17 mouse cellular contexts compared by ENCODE assay signal in genomic region chr4:107020287-107021000, GRCm38 (mm10). TPM values are rescaled to one million over a fixed set of nuclear protein-coding genes. Genes with fewer than 3 reads are reported as not detected.
DNase-seq lines count a peak whose midpoint lies in the region; ATAC-seq and TF ChIP-seq lines count a peak whose summit lies in the region.
"Had no signal": no experiment of that assay in that cellular context is flagged by ENCODE, and none has a peak within 500 bp of the region (broad histone marks: within the 10 kb centered on the region; RNA-seq: fewer than 3 reads in every experiment).

No protein-coding gene starts in this region.

- ATAC-seq in hindbrain, embryonic 12.5 days (ENCODE audit: low FRiP score) = no peak
- ATAC-seq in hindbrain, postnatal 0 days = no peak
- ATAC-seq in liver, postnatal 0 days = peak; percentile 75
- ATAC-seq in liver, embryonic 11.5 days (replicated peaks; ENCODE audit: low FRiP score) = no peak
- ATAC-seq in megakaryocyte, adult 5-6 weeks (ENCODE audit: poor library complexity, severe bottlenecking) = peak; percentile 44; the same call in 1 of the 2 replicates
- ATAC-seq: lung, postnatal 0 days had no signal

- TF ChIP-seq EP300 in liver, postnatal 0 days (IDR thresholded peaks at IDR 0.05; ENCODE audit: low read depth) = no peak

- H3K4me2 ChIP-seq in hindbrain, embryonic 12.5 days (replicated peaks) = no peak overlapping the region
- H3K4me2 ChIP-seq in hindbrain, postnatal 0 days (ENCODE audit: low read depth, low read length) = no peak overlapping the region
- H3K4me2 ChIP-seq in liver, postnatal 0 days (ENCODE audit: low read depth, low read length) = no peak overlapping the region
- H3K4me2 ChIP-seq in liver, embryonic 11.5 days = no peak overlapping the region
- H3K4me2 ChIP-seq: embryonic facial prominence, embryonic 13.5 days; forebrain, embryonic 12.5 days; limb, embryonic 15.5 days had no signal

- WGBS in hindbrain, embryonic 12.5 days = 75% methylated on average over 5 of the region's 5 CpGs
- WGBS in hindbrain, postnatal 0 days = 74% methylated on average over 5 of the region's 5 CpGs
- 55% methylated on average over 5 of the region's 5 CpGs for WGBS in liver, postnatal 0 days (ENCODE audit: insufficient replicate concordance)
- 70% methylated on average over 5 of the region's 5 CpGs for WGBS in liver, embryonic 11.5 days
- 74% methylated on average over 5 of the region's 5 CpGs for WGBS in embryonic facial prominence, embryonic 10.5 days

- H3K4me1 ChIP-seq in hindbrain, embryonic 12.5 days = peaks cover 95% of the 10 kb centered on the region
- peaks cover 49% of the 10 kb centered on the region for H3K4me1 ChIP-seq in hindbrain, postnatal 0 days (ENCODE audit: insufficient read depth, low read length)
- peaks cover 16% of the 10 kb centered on the region; the same call in 1 of the 2 replicates for H3K4me1 ChIP-seq in liver, postnatal 0 days (ENCODE audit: insufficient read depth)
- H3K4me1 ChIP-seq in liver, embryonic 11.5 days (replicated peaks; ENCODE audit: control insufficient read depth, insufficient read depth, low read length) = peaks cover 25% of the 10 kb centered on the region
- H3K4me1 ChIP-seq in embryonic facial prominence, embryonic 10.5 days = peaks cover 80% of the 10 kb centered on the region

- H3K4me3 ChIP-seq in hindbrain, embryonic 12.5 days = no peak overlapping the region
- no peak overlapping the region for H3K4me3 ChIP-seq in hindbrain, postnatal 0 days (ENCODE audit: low read length)
- H3K4me3 ChIP-seq in liver, postnatal 0 days (ENCODE audit: low read depth, low read length) = no peak overlapping the region
- no peak overlapping the region for H3K4me3 ChIP-seq in liver, embryonic 11.5 days (ENCODE audit: low read depth, low read length)
- H3K4me3 ChIP-seq in embryonic facial prominence, embryonic 10.5 days = no peak overlapping the region
- H3K4me3 ChIP-seq: embryonic facial prominence, embryonic 13.5 days; forebrain, embryonic 12.5 days; heart, embryonic 10.5 days; limb, embryonic 15.5 days had no signal

- no peak for DNase-seq in hindbrain, postnatal 0 days (ENCODE audit: low spot score)
- no peak for DNase-seq in liver, postnatal 0 days
- DNase-seq in liver, embryonic 11.5 days (ENCODE audit: low spot score) = no peak
- DNase-seq in embryonic facial prominence, embryonic 10.5 days (ENCODE audit: low spot score) = no peak
- DNase-seq in ovary, postnatal 14 days (ENCODE audit: low spot score) = no peak
- DNase-seq: cerebellum, adult 2 months; gastrocnemius, postnatal 36 days; heart, postnatal 14 days; kidney, adult 18-20 months; right cerebral cortex, postnatal 14 days had no signal

- no peak for TF ChIP-seq CTCF in hindbrain, postnatal 0 days (IDR thresholded peaks at IDR 0.05; ENCODE audit: low read depth)
- TF ChIP-seq CTCF in liver, postnatal 0 days (IDR thresholded peaks at IDR 0.05; ENCODE audit: low read depth) = no peak

- peak overlapping the region; percentile 53; the same call in 1 of the 2 replicates for H3K27ac ChIP-seq in hindbrain, embryonic 12.5 days
- H3K27ac ChIP-seq in hindbrain, postnatal 0 days = no peak overlapping the region
- 0 out of 2 replicates have a peak overlapping the region, but pooled peaks have one; percentile 13 for H3K27ac ChIP-seq in liver, postnatal 0 days (ENCODE audit: low read depth)
- no peak overlapping the region for H3K27ac ChIP-seq in liver, embryonic 11.5 days (ENCODE audit: low read depth, low read length)
- peak overlapping the region; percentile 19; the same call in 1 of the 2 replicates for H3K27ac ChIP-seq in embryonic facial prominence, embryonic 10.5 days (replicated peaks)
- H3K27ac ChIP-seq: heart, embryonic 10.5 days; limb, embryonic 15.5 days had no signal

- no peaks in the 10 kb centered on the region for H3K27me3 ChIP-seq in hindbrain, embryonic 12.5 days
- H3K27me3 ChIP-seq in hindbrain, postnatal 0 days (ENCODE audit: insufficient read depth, low read length) = no peaks in the 10 kb centered on the region
- H3K27me3 ChIP-seq in liver, postnatal 0 days (ENCODE audit: insufficient read depth, low read length) = no peaks in the 10 kb centered on the region
- H3K27me3 ChIP-seq in liver, embryonic 11.5 days (replicated peaks; ENCODE audit: control insufficient read depth, insufficient read depth, low read length) = no peaks in the 10 kb centered on the region
- no peaks in the 10 kb centered on the region for H3K27me3 ChIP-seq in embryonic facial prominence, embryonic 10.5 days (replicated peaks; ENCODE audit: low read depth, poor library complexity, severe bottlenecking)
- H3K27me3 ChIP-seq: embryonic facial prominence, embryonic 13.5 days; limb, embryonic 15.5 days had no signal

- no peak overlapping the region for H3K9ac ChIP-seq in hindbrain, embryonic 12.5 days
- H3K9ac ChIP-seq in hindbrain, postnatal 0 days (replicated peaks; ENCODE audit: low read length) = no peak overlapping the region
- no peak overlapping the region for H3K9ac ChIP-seq in liver, postnatal 0 days (replicated peaks)
- H3K9ac ChIP-seq in liver, embryonic 11.5 days (ENCODE audit: low read depth, low read length) = no peak overlapping the region
- H3K9ac ChIP-seq: embryonic facial prominence, embryonic 13.5 days; forebrain, embryonic 12.5 days; limb, embryonic 15.5 days had no signal

- no peaks in the 10 kb centered on the region for H3K9me3 ChIP-seq in hindbrain, embryonic 12.5 days (replicated peaks)
- no peaks in the 10 kb centered on the region for H3K9me3 ChIP-seq in hindbrain, postnatal 0 days (ENCODE audit: low read length)
- H3K9me3 ChIP-seq in liver, postnatal 0 days (ENCODE audit: low read length) = no peaks in the 10 kb centered on the region
- H3K9me3 ChIP-seq in liver, embryonic 11.5 days (ENCODE audit: control insufficient read depth, low read length) = no peaks in the 10 kb centered on the region
- H3K9me3 ChIP-seq in embryonic facial prominence, embryonic 10.5 days = no peaks in the 10 kb centered on the region
- H3K9me3 ChIP-seq: embryonic facial prominence, embryonic 13.5 days; forebrain, embryonic 12.5 days; heart, embryonic 10.5 days; limb, embryonic 15.5 days had no signal

- H3K36me3 ChIP-seq in hindbrain, embryonic 12.5 days = no peaks in the 10 kb centered on the region; the same call in 1 of the 2 replicates
- H3K36me3 ChIP-seq in hindbrain, postnatal 0 days (ENCODE audit: insufficient read depth, low read length) = no peaks in the 10 kb centered on the region
- no peaks in the 10 kb centered on the region for H3K36me3 ChIP-seq in liver, postnatal 0 days (replicated peaks; ENCODE audit: insufficient read depth, low read length)
- no peaks in the 10 kb centered on the region; the same call in 1 of the 2 replicates for H3K36me3 ChIP-seq in liver, embryonic 11.5 days (ENCODE audit: control insufficient read depth, insufficient read depth, low read length)
- peaks cover 79% of the 10 kb centered on the region for H3K36me3 ChIP-seq in embryonic facial prominence, embryonic 10.5 days (replicated peaks)

RNA-seq across cellular contexts. Expression of gene Mrpl37, which starts 46.2 kb away (rescaled TPM):
- polyA plus RNA-seq in hindbrain, embryonic 12.5 days (2016; fragmentation: Nextera tagmentation; extraction: Ambion mirVana) = 78.0 and 80.8 TPM in 2 replicates
- 59.2 TPM in 2 replicates for total RNA-seq in hindbrain, postnatal 0 days (2014; rRNA removed)
- 77.8 and 79.7 TPM in 2 replicates for polyA plus RNA-seq in hindbrain, postnatal 0 days (2015; fragmentation: Nextera tagmentation; extraction: Ambion mirVana)
- 36.2 and 38.6 TPM in 2 replicates for polyA plus RNA-seq in liver, postnatal 0 days (2015; fragmentation: Nextera tagmentation; extraction: Ambion mirVana)
- 122 and 128 TPM in 2 replicates for polyA plus RNA-seq in liver, embryonic 11.5 days (2014; fragmentation: Nextera tagmentation; extraction: Ambion mirVana)
- 129 and 136 TPM in 2 replicates for polyA plus RNA-seq in embryonic facial prominence, embryonic 10.5 days (2016; fragmentation: Nextera tagmentation; extraction: Ambion mirVana)
- total RNA-seq in megakaryocyte, adult 5-6 weeks (2015) = 45.3 and 53.6 TPM in 2 replicates
- 29.6 and 40.2 TPM in 2 replicates for total RNA-seq in megakaryocyte, adult 5-6 weeks (2017)

RNA-seq across cellular contexts. Expression of gene Cyb5rl, which starts 46.3 kb away (rescaled TPM):
- 4.1 and 4.5 TPM in 2 replicates for polyA plus RNA-seq in hindbrain, embryonic 12.5 days (2016; fragmentation: Nextera tagmentation; extraction: Ambion mirVana)
- 8.7 and 21.3 TPM in 2 replicates for total RNA-seq in hindbrain, postnatal 0 days (2014; rRNA removed)
- polyA plus RNA-seq in hindbrain, postnatal 0 days (2015; fragmentation: Nextera tagmentation; extraction: Ambion mirVana) = 4.1 and 4.6 TPM in 2 replicates
- 2.8 and 3.1 TPM in 2 replicates for polyA plus RNA-seq in liver, postnatal 0 days (2015; fragmentation: Nextera tagmentation; extraction: Ambion mirVana)
- polyA plus RNA-seq in liver, embryonic 11.5 days (2014; fragmentation: Nextera tagmentation; extraction: Ambion mirVana) = 5.7 and 5.9 TPM in 2 replicates
- polyA plus RNA-seq in embryonic facial prominence, embryonic 10.5 days (2016; fragmentation: Nextera tagmentation; extraction: Ambion mirVana) = 8.1 and 10.4 TPM in 2 replicates
- total RNA-seq in megakaryocyte, adult 5-6 weeks (2015) = 1.7 and 3.3 TPM in 2 replicates
- 5.5 and 7.8 TPM in 2 replicates for total RNA-seq in megakaryocyte, adult 5-6 weeks (2017)

Comparison
In these comparisons a context has a peak if more than half of its experiments do, and no peak if none do; other contexts are left out.
1. ATAC-seq: peak in liver, postnatal 0 days (single experiment) and megakaryocyte, adult 5-6 weeks (single experiment); none in hindbrain, embryonic 12.5 days (single experiment), hindbrain, postnatal 0 days (single experiment) and liver, embryonic 11.5 days (single experiment).
2. H3K27ac ChIP-seq: peak in hindbrain, embryonic 12.5 days (single experiment), liver, postnatal 0 days (single experiment) and embryonic facial prominence, embryonic 10.5 days (single experiment); none in hindbrain, postnatal 0 days (single experiment) and liver, embryonic 11.5 days (single experiment).